Mouse (Mus musculus): Measurements from ENCODE around the gene Epx. TPM values are rescaled to one million over a fixed set of nuclear protein-coding genes. Genes with fewer than 3 reads are reported as not detected.

The Epx gene
- polyA plus RNA-seq (2015; fragmentation: Illumina TruSeq; extraction: RNeasy Lipid Tissue Mini Kit (QIAGEN cat#74804); ENCODE audit: insufficient read depth, low replicate concordance) = not detected

DNA sequence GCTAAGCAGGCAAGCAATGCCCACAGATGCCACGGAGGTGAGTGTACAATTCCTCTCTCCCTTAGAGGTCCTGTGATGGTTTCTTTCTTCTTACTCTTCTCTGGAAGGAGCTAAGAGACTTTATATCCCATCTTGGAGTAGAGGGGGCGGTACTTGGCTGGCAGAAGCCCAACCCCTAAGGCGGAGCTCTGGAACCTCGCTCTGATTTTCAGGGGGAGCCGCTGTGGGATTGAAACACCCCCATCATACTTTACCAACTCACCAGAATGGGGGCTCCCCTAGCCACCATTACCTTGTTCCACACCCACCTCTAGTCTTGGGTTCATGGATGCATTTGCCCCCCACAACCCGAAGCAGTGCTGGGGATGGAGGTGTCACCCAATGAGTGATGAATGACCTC lies at the start of gene Epx:
Gene Epx, minus strand, starts transcription at position 101 of the 400 bp plus-strand sequence.

DNA sequence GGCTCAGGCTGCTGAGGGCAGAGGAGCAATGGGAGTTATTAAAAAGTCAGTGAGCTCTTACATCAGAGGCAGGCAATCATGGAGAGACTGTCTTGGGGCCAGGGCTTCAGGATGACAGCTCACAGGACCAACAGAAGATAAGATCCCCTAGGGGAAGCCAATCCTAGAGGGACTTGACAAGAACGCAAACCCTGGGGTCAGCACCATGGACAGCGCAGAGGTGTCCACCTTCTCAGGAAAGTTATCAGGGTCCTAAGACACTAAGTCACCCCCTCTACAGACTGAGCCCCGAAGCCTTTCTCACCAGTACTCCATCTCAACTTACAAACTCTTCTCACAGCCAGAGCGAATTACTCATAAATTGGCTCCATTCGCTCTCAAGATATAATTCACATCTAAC lies 45.6 kb upstream of the Epx start, which contains the start of gene Olfr464:
Gene Olfr464, minus strand, starts transcription at position 2 of the 400 bp plus-strand sequence.

GRCm38 (mm10) chr11:87897287-87897686 lies 22.0 kb upstream of the Epx start, which contains the start of gene Olfr463:
Gene Olfr463 (minus strand): TSS chr11:87897387.

GRCm38 (mm10) chr11:87892168-87892567 lies 16.8 kb upstream of the Epx start, which contains the start of gene Olfr462:
Gene Olfr462 (minus strand): TSS chr11:87892268.

DNA sequence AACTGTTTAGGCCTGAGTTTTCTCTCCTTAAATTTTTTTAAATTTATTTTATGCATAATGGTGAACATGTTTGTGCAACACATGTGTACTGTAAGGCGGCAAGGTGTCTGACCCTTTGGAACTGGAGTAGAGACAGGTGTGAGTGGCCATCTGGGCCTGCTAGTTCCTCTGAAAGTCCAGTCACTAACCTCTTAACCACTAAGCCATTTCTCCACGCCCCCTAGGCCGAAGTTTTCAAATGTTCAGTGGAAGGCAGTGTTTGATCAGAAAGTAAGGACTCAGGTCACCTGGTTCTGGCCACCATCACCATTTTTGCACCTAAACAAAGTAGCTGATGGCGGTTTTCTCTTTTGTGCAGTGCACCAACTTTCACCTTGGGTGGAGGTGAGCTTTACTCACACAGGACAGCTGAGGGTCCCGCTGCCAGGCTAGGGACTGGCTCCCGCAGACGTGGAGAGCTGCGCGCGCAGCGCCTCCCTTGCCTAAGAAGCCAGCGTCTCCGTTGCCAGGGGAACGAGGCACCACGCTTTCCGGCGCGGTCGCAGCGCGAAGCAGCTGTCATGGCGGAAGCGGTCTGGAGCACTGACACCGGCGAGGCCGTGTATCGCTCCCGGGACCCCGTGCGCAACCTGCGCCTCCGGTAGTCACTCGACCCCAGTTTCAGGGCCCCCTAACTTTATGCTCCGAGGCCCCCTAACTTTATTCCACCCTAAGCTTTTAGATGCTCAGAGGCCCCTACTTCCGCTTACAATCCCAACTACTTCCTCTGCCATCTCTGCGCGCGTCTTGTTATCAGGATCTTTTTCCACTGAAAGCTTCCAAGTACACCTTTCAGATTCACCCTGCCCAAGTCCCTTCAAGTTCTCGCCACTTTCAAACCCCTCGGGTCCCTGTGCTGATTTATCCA lies 22.4 kb downstream of the Epx start, which contains the start of gene Mks1:
Gene Mks1, plus strand, starts transcription at position 526 of the 907 bp plus-strand sequence.

GRCm38 (mm10) chr11:87828239-87828900 lies 47.0 kb downstream of the Epx start, which contains the start of gene Lpo:
Gene Lpo (minus strand): TSS chr11:87828289.

Other genes with a start within 250 kb of the Epx start
- 3.2 TPM for gene Rnf43, start 212.8 kb downstream of the Epx start, polyA plus RNA-seq (2015; fragmentation: Illumina TruSeq; extraction: RNeasy Lipid Tissue Mini Kit (QIAGEN cat#74804); ENCODE audit: insufficient read depth, low replicate concordance)
- 162 TPM for gene Supt4a, start 138.0 kb downstream of the Epx start, polyA plus RNA-seq (2015; fragmentation: Illumina TruSeq; extraction: RNeasy Lipid Tissue Mini Kit (QIAGEN cat#74804); ENCODE audit: insufficient read depth, low replicate concordance)
- gene Tspoap1, start 115.0 kb downstream of the Epx start, polyA plus RNA-seq (2015; fragmentation: Illumina TruSeq; extraction: RNeasy Lipid Tissue Mini Kit (QIAGEN cat#74804); ENCODE audit: insufficient read depth, low replicate concordance) = 4.9 TPM
- 2.2 TPM for gene Mpo, start 82.0 kb downstream of the Epx start, polyA plus RNA-seq (2015; fragmentation: Illumina TruSeq; extraction: RNeasy Lipid Tissue Mini Kit (QIAGEN cat#74804); ENCODE audit: insufficient read depth, low replicate concordance)
- 0.12 TPM for gene Lpo, start 47.2 kb downstream of the Epx start, polyA plus RNA-seq (2015; fragmentation: Illumina TruSeq; extraction: RNeasy Lipid Tissue Mini Kit (QIAGEN cat#74804); ENCODE audit: insufficient read depth, low replicate concordance)
- gene Mks1, start 22.3 kb downstream of the Epx start, polyA plus RNA-seq (2015; fragmentation: Illumina TruSeq; extraction: RNeasy Lipid Tissue Mini Kit (QIAGEN cat#74804); ENCODE audit: insufficient read depth, low replicate concordance) = 10.2 TPM
- gene Olfr462, start 16.7 kb upstream of the Epx start, polyA plus RNA-seq (2015; fragmentation: Illumina TruSeq; extraction: RNeasy Lipid Tissue Mini Kit (QIAGEN cat#74804); ENCODE audit: insufficient read depth, low replicate concordance) = not detected
- not detected for gene Olfr463, start 21.9 kb upstream of the Epx start, polyA plus RNA-seq (2015; fragmentation: Illumina TruSeq; extraction: RNeasy Lipid Tissue Mini Kit (QIAGEN cat#74804); ENCODE audit: insufficient read depth, low replicate concordance)
- not detected for gene Olfr464, start 45.4 kb upstream of the Epx start, polyA plus RNA-seq (2015; fragmentation: Illumina TruSeq; extraction: RNeasy Lipid Tissue Mini Kit (QIAGEN cat#74804); ENCODE audit: insufficient read depth, low replicate concordance)
- gene Dynll2, start 112.0 kb upstream of the Epx start, polyA plus RNA-seq (2015; fragmentation: Illumina TruSeq; extraction: RNeasy Lipid Tissue Mini Kit (QIAGEN cat#74804); ENCODE audit: insufficient read depth, low replicate concordance) = 67.1 TPM
- 645 TPM for gene Srsf1, start 171.8 kb upstream of the Epx start, polyA plus RNA-seq (2015; fragmentation: Illumina TruSeq; extraction: RNeasy Lipid Tissue Mini Kit (QIAGEN cat#74804); ENCODE audit: insufficient read depth, low replicate concordance)
- gene Vezf1, start 192.7 kb upstream of the Epx start, polyA plus RNA-seq (2015; fragmentation: Illumina TruSeq; extraction: RNeasy Lipid Tissue Mini Kit (QIAGEN cat#74804); ENCODE audit: insufficient read depth, low replicate concordance) = 63.2 TPM
- gene Cuedc1, start 222.5 kb upstream of the Epx start, polyA plus RNA-seq (2015; fragmentation: Illumina TruSeq; extraction: RNeasy Lipid Tissue Mini Kit (QIAGEN cat#74804); ENCODE audit: insufficient read depth, low replicate concordance) = 6.6 TPM

All from spleen, adult 10 weeks (tissue).